Mouse (Mus musculus): ENCODE measurements around the gene Otud3.

GRCm38 (mm10) chr4:138958612-138959011, 44.9 kb upstream of the Otud3 start:
- TF ChIP-seq CTCF (IDR thresholded peaks at IDR 0.05; ENCODE audit: low read depth) (no peak), EP300 (IDR thresholded peaks at IDR 0.05; ENCODE audit: low read depth) (no peak)

Data from liver, embryonic 14.5 days (tissue).